Mouse (Mus musculus): ENCODE data around the gene Sirt6. TPM values are rescaled to one million over a fixed set of nuclear protein-coding genes. Genes with fewer than 3 reads are reported as not detected.
A peak's percentile ranks its signal among the peaks of the same experiment; 100 is the strongest.

Sirt6 gene
- polyA plus RNA-seq, 1 experiment from 2014 or later, result 25.4 TPM

GRCm38 (mm10) chr10:81601396-81601905 lies 26.1 kb downstream of the Sirt6 start:
- no peak for ATAC-seq (ENCODE audit: insufficient number of reproducible peaks, low FRiP score)
- Histone ChIP-seq H3K36me3 (no peaks in the 10 kb centered on the region), H3K9me3 (replicated peaks) (no peaks in the 10 kb centered on the region), H3K27me3 (replicated peaks) (no peaks in the 10 kb centered on the region), H3K4me1 (replicated peaks) (peaks cover 55% of the 10 kb centered on the region), H3K4me2 (peak overlapping the region; percentile 69), H3K4me3 (peak overlapping the region; percentile 41), H3K9ac (0 out of 2 replicates have a peak overlapping the region, but pooled peaks have one; percentile 34), H3K27ac (ENCODE audit: poor library complexity, severe bottlenecking) (peak overlapping the region; percentile 34; the same call in 1 of the 2 replicates)
- WGBS, result 27% methylated on average over 7 of the region's 7 CpGs

GRCm38 (mm10) chr10:81600738-81601203 lies 26.8 kb downstream of the Sirt6 start, which contains the start of gene Tle6:
Gene Tle6, minus strand, starts transcription at chr10:81601073.
- H3K9ac ChIP-seq, result 0 out of 2 replicates have a peak within 1 kb of the TSS, but pooled peaks have one; percentile 46
- ATAC-seq (ENCODE audit: insufficient number of reproducible peaks, low FRiP score), result peak; percentile 90
- H3K4me2 ChIP-seq, result peak within 1 kb of the TSS; percentile 69
- under 1% methylated on average over 28 of the region's 28 CpGs for WGBS
- H3K36me3 ChIP-seq, result no peaks in the 10 kb centered on the region
- H3K4me1 ChIP-seq (replicated peaks), result peaks cover 61% of the 10 kb centered on the region
- H3K27ac ChIP-seq (ENCODE audit: poor library complexity, severe bottlenecking), result peak within 1 kb of the TSS; percentile 59; the same call in 1 of the 2 replicates
- H3K27me3 ChIP-seq (replicated peaks), result no peaks in the 10 kb centered on the region
- no peaks in the 10 kb centered on the region for H3K9me3 ChIP-seq (replicated peaks)
- peak within 1 kb of the TSS; percentile 41 for H3K4me3 ChIP-seq

- Histone ChIP-seq H3K4me3 (0 out of 2 replicates have a peak overlapping the region, but pooled peaks have one; percentile 41), H3K27ac (ENCODE audit: poor library complexity, severe bottlenecking) (0 out of 2 replicates have a peak overlapping the region, but pooled peaks have one; percentile 59)
- WGBS, result 36% methylated on average over 10 of the region's 10 CpGs
Observed at GRCm38 (mm10) chr10:81600096-81600495, 27.5 kb downstream of the Sirt6 start.

DNA sequence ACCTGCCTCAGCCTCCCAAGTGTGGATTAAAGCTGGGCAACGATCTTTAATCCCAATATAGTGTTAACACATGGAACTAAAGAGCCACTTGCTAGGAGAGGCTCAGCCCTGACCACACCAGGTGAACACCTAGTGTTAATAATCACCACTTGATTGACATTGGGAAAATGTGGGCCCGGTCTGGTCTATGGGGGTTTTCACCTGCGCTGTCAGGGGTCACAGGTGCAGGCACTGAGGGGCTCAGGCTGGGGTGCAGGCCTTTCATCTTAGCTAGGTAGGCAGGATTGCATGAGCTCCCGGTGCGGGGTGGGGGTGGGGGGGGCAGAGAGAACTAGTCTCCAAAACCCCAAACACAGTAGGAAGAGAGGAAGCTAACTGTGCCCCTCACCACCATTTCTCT lies 28.0 kb downstream of the Sirt6 start:
- H3K9me3 ChIP-seq (replicated peaks), result no peaks in the 10 kb centered on the region
- 82% methylated on average over 5 of the region's 5 CpGs for WGBS

More at GRCm38 (mm10) chr10:81600096-81600495, 27.5 kb downstream of the Sirt6 start:
- no peak for ATAC-seq (ENCODE audit: insufficient number of reproducible peaks, low FRiP score)
- H3K4me2 ChIP-seq, result peak overlapping the region; percentile 69
- H3K9me3 ChIP-seq (replicated peaks), result no peaks in the 10 kb centered on the region
- no peaks in the 10 kb centered on the region for H3K36me3 ChIP-seq
- peaks cover 6% of the 10 kb centered on the region; the same call in 1 of the 2 replicates for H3K27me3 ChIP-seq (replicated peaks)
- H3K4me1 ChIP-seq (replicated peaks), result peaks cover 68% of the 10 kb centered on the region
- H3K9ac ChIP-seq, result no peak overlapping the region

DNA sequence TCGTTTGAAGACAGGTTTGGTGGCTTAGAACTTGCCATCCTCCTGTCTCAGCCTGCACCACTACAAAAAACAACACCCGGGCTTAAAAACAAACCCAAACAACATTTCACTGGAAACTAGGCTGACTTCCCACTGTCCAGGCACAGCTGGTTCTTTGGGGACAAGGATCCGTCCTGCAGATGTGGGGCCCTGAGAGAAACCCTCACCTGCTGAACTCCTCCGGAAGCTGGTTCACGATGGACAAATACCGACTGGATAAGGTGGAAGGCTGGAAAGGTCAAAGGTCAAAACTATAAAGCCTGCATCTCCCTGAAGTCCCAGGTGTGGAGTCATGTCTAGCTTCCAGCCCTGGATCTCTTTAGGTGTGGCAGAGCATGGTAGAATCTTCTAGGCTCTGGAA lies 28.7 kb downstream of the Sirt6 start:
- Histone ChIP-seq H3K9ac (no peak overlapping the region), H3K4me1 (replicated peaks) (peaks cover 59% of the 10 kb centered on the region), H3K27ac (ENCODE audit: poor library complexity, severe bottlenecking) (no peak overlapping the region), H3K4me2 (no peak overlapping the region), H3K27me3 (replicated peaks) (peaks cover 12% of the 10 kb centered on the region), H3K36me3 (no peaks in the 10 kb centered on the region), H3K4me3 (no peak overlapping the region), H3K9me3 (replicated peaks) (no peaks in the 10 kb centered on the region)
- WGBS, result 52% methylated on average over 6 of the region's 6 CpGs
- ATAC-seq (ENCODE audit: insufficient number of reproducible peaks, low FRiP score), result no peak

More for the DNA sequence above, 28.0 kb downstream of the Sirt6 start:
- Histone ChIP-seq H3K27ac (ENCODE audit: poor library complexity, severe bottlenecking) (no peak overlapping the region), H3K4me2 (no peak overlapping the region), H3K36me3 (no peaks in the 10 kb centered on the region), H3K9ac (no peak overlapping the region), H3K4me3 (no peak overlapping the region), H3K4me1 (replicated peaks) (peaks cover 66% of the 10 kb centered on the region), H3K27me3 (replicated peaks) (peaks cover 6% of the 10 kb centered on the region; the same call in 1 of the 2 replicates)
- ATAC-seq (ENCODE audit: insufficient number of reproducible peaks, low FRiP score), result no peak

GRCm38 (mm10) chr10:81598342-81598741 lies 29.3 kb downstream of the Sirt6 start:
- Histone ChIP-seq H3K4me1 (replicated peaks) (peaks cover 59% of the 10 kb centered on the region), H3K36me3 (no peaks in the 10 kb centered on the region), H3K9me3 (replicated peaks) (no peaks in the 10 kb centered on the region), H3K27me3 (replicated peaks) (peaks cover 17% of the 10 kb centered on the region), H3K4me2 (no peak overlapping the region), H3K9ac (no peak overlapping the region), H3K4me3 (no peak overlapping the region), H3K27ac (ENCODE audit: poor library complexity, severe bottlenecking) (no peak overlapping the region)
- no peak for ATAC-seq (ENCODE audit: insufficient number of reproducible peaks, low FRiP score)
- 46% methylated on average over 3 of the region's 3 CpGs for WGBS

- H3K9ac ChIP-seq, result peak overlapping the region; percentile 69
- H3K9me3 ChIP-seq (replicated peaks), result no peaks in the 10 kb centered on the region
- 5% methylated on average over 12 of the region's 12 CpGs for WGBS
- H3K27me3 ChIP-seq (replicated peaks), result peaks cover 26% of the 10 kb centered on the region
- H3K4me2 ChIP-seq, result peak overlapping the region; percentile 71
- H3K4me3 ChIP-seq, result peak overlapping the region; percentile 43
- ATAC-seq (ENCODE audit: insufficient number of reproducible peaks, low FRiP score), result no peak
- no peaks in the 10 kb centered on the region for H3K36me3 ChIP-seq
- H3K27ac ChIP-seq (ENCODE audit: poor library complexity, severe bottlenecking), result peak overlapping the region; percentile 83
- peaks cover 55% of the 10 kb centered on the region for H3K4me1 ChIP-seq (replicated peaks)
Observed at GRCm38 (mm10) chr10:81597137-81597950, 30.3 kb downstream of the Sirt6 start.

DNA sequence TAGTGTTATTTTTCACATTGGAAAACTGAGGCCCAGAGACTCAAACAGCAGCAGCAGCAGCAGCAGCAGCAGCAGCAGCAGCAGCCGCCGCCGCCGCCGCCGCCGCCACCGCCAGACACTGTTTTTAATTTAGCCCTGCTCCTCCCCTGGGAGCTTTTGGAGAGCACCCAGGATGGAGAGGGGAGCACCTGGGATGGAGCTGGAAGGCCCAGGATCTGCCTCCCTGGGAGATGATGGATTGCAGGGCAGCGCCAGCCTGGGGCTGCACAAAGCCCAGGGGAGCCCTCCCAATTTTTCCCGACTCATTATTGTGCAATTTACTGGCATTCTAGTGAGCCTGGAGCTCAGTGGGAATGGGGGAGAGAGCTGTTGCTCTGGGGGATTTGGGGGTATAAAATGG lies 31.0 kb downstream of the Sirt6 start:
- Histone ChIP-seq H3K27me3 (replicated peaks) (peaks cover 33% of the 10 kb centered on the region), H3K4me1 (replicated peaks) (peaks cover 51% of the 10 kb centered on the region), H3K36me3 (no peaks in the 10 kb centered on the region), H3K27ac (ENCODE audit: poor library complexity, severe bottlenecking) (peak overlapping the region; percentile 83), H3K4me2 (peak overlapping the region; percentile 71), H3K9ac (peak overlapping the region; percentile 69), H3K4me3 (peak overlapping the region; percentile 43), H3K9me3 (replicated peaks) (no peaks in the 10 kb centered on the region)
- 2% methylated on average over 10 of the region's 10 CpGs for WGBS
- no peak for ATAC-seq (ENCODE audit: insufficient number of reproducible peaks, low FRiP score)

DNA sequence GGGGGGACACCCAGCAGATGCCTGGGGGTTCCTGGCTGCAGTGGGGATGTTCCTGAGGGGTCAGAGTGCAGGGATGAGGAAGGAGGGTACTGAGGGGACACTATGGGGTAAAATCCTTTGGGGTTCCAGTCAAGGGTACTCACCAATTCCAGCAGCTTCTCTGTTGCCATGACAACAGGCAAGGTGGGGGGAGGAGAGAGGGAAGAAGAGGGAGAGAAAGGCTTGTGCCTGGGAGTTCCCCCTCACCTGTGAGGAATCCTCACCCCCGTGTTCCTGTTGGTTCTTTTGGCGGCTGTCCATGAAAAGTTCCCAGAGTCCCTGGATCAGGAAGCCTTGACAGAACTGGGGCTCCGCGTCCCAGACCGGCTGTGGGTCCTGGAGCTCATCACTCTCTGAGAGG lies 32.0 kb downstream of the Sirt6 start:
- Histone ChIP-seq H3K4me3 (no peak overlapping the region), H3K27ac (ENCODE audit: poor library complexity, severe bottlenecking) (no peak overlapping the region), H3K4me1 (replicated peaks) (peaks cover 44% of the 10 kb centered on the region), H3K4me2 (peak overlapping the region; percentile 71; the same call in 1 of the 2 replicates), H3K9me3 (replicated peaks) (no peaks in the 10 kb centered on the region), H3K27me3 (replicated peaks) (peaks cover 39% of the 10 kb centered on the region), H3K36me3 (peaks cover 7% of the 10 kb centered on the region), H3K9ac (no peak overlapping the region; the same call in 1 of the 2 replicates)
- ATAC-seq (ENCODE audit: insufficient number of reproducible peaks, low FRiP score), result no peak
- WGBS, result 42% methylated on average over 5 of the region's 5 CpGs

DNA sequence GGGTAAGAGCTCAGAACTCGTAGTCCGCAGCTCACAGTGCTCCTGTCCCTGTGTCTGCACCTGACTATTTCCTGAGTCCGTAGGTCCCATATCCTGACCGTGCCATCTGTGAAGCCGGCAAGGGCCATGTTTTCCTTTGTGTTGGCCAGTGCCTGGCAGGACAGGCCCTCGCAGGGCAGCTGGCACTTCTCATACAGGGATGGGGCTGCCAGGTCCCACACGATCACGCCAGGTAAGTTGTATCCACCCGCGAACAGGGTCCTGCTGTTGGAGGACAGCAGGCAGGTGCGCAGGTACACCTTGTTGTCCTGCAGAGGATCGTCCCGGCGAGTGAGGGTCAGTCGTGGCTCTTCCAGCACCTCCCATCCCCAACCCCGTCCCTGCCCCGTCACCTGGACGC lies 33.7 kb downstream of the Sirt6 start:
- ATAC-seq (ENCODE audit: insufficient number of reproducible peaks, low FRiP score), result no peak
- Histone ChIP-seq H3K27ac (ENCODE audit: poor library complexity, severe bottlenecking) (no peak overlapping the region), H3K4me1 (replicated peaks) (peaks cover 35% of the 10 kb centered on the region), H3K9ac (no peak overlapping the region), H3K27me3 (replicated peaks) (peaks cover 39% of the 10 kb centered on the region), H3K9me3 (replicated peaks) (no peaks in the 10 kb centered on the region), H3K36me3 (peaks cover 24% of the 10 kb centered on the region), H3K4me2 (no peak overlapping the region), H3K4me3 (no peak overlapping the region)
- 68% methylated on average over 18 of the region's 18 CpGs for WGBS

GRCm38 (mm10) chr10:81593223-81593622 lies 34.4 kb downstream of the Sirt6 start:
- Histone ChIP-seq H3K4me2 (no peak overlapping the region), H3K9me3 (replicated peaks) (no peaks in the 10 kb centered on the region), H3K4me1 (replicated peaks) (peaks cover 31% of the 10 kb centered on the region), H3K4me3 (no peak overlapping the region), H3K9ac (no peak overlapping the region), H3K27ac (ENCODE audit: poor library complexity, severe bottlenecking) (no peak overlapping the region), H3K36me3 (peaks cover 31% of the 10 kb centered on the region), H3K27me3 (replicated peaks) (peaks cover 44% of the 10 kb centered on the region)
- WGBS, result 56% methylated on average over 4 of the region's 4 CpGs
- no peak for ATAC-seq (ENCODE audit: insufficient number of reproducible peaks, low FRiP score)

Measured in heart, embryonic 12.5 days (tissue).